Comparison of ENCODE assay signal across 23 mouse cellular contexts in the genomic region with DNA sequence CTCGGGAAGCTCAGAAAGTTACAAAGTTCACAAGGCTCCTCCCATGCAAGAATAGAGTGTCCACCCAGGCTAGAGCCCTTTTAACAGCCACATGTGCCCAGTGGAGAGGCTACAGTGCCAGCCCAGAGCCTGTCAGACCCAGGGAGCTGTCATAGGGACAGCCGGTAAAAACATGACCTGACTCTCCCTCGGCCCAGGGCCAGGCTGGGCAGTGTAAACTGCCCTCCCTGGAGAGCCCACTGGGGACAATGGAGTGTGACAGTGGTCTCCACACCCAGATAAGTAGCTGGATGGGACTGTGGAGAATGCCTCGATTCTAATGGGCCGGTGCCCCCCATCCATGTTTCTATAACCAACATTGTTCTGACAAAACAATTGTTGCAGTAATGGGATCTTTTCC. TPM values are rescaled to one million over a fixed set of nuclear protein-coding genes. Genes with fewer than 3 reads are reported as not detected.
DNase-seq lines count a peak whose midpoint lies in the region; ATAC-seq and TF ChIP-seq lines count a peak whose summit lies in the region.
"Had no signal": no experiment of that assay in that cellular context is flagged by ENCODE, and none has a peak within 500 bp of the region (broad histone marks: within the 10 kb centered on the region; RNA-seq: fewer than 3 reads in every experiment).

No protein-coding gene starts in this region.

- H3K4me2 ChIP-seq in heart, embryonic 16.5 days (ENCODE audit: low read depth, low read length), result no peak overlapping the region
- H3K4me2 ChIP-seq: forebrain, embryonic 13.5 days; hindbrain, embryonic 12.5 days; liver, embryonic 11.5 days; midbrain, embryonic 11.5 days had no signal

- peak overlapping the region; percentile 9; the same call in 1 of the 2 replicates for H3K27ac ChIP-seq in gastrocnemius, adult 2 months
- peak overlapping the region; percentile 27 for H3K27ac ChIP-seq in heart, embryonic 16.5 days (ENCODE audit: low read length)
- H3K27ac ChIP-seq: forebrain, embryonic 13.5 days; hindbrain, embryonic 12.5 days; left cerebral cortex, adult 2 months; macrophage had no signal

- intact Hi-C loops in gastrocnemius, adult 2 months (cut with DNase I), result no loop called here

- H3K4me1 ChIP-seq in heart, embryonic 16.5 days (ENCODE audit: control insufficient read depth, insufficient read depth, low read length), result peaks cover 7% of the 10 kb centered on the region

- 53% methylated on average over 5 of the region's 5 CpGs for WGBS in heart, embryonic 16.5 days

- DNase-seq in gastrocnemius, adult 2 months, result peak; percentile 37
- no peak for DNase-seq in gastrocnemius, postnatal 25 days
- DNase-seq in kidney, adult 9 months, result peak; percentile 6
- no peak for DNase-seq in kidney, adult 11 months
- peak; percentile 81 for DNase-seq in lung, postnatal 10 days
- DNase-seq in urinary bladder, adult 2 months (ENCODE audit: low spot score), result no peak
- DNase-seq in urinary bladder, postnatal 14 days (ENCODE audit: low spot score), result no peak
- DNase-seq: adrenal gland, postnatal 10 days; cerebellum, adult 11-12 months; cerebellum, postnatal 36 days; gastrocnemius, postnatal 10 days; layer of hippocampus, adult 9-11 months; retina, postnatal 1 day; thymus, adult 2 months had no signal

- H3K4me3 ChIP-seq in gastrocnemius, adult 2 months, result no peak overlapping the region
- no peak overlapping the region for H3K4me3 ChIP-seq in heart, embryonic 16.5 days (ENCODE audit: low read length)
- H3K4me3 ChIP-seq: forebrain, embryonic 13.5 days; hindbrain, embryonic 12.5 days; left cerebral cortex, adult 2 months had no signal

- no peaks in the 10 kb centered on the region for H3K27me3 ChIP-seq in heart, embryonic 16.5 days (ENCODE audit: control insufficient read depth, insufficient read depth, low read length)
- H3K27me3 ChIP-seq: forebrain, embryonic 13.5 days; hindbrain, embryonic 12.5 days had no signal

- peak overlapping the region; percentile 25; the same call in 1 of the 2 replicates for H3K9ac ChIP-seq in heart, embryonic 16.5 days (ENCODE audit: low read length)
- H3K9ac ChIP-seq: forebrain, embryonic 13.5 days; hindbrain, embryonic 12.5 days had no signal

- H3K9me3 ChIP-seq in heart, embryonic 16.5 days (replicated peaks; ENCODE audit: control insufficient read depth, low read length), result peaks cover 3% of the 10 kb centered on the region; the same call in 1 of the 2 replicates
- H3K9me3 ChIP-seq: forebrain, embryonic 13.5 days had no signal

- ATAC-seq in heart, embryonic 16.5 days (replicated peaks; ENCODE audit: extremely low read depth, insufficient read depth, low FRiP score), result peak; percentile 65
- ATAC-seq: activated CD4-positive, CD25-positive, alpha-beta regulatory T cell, adult 4 months; CD4-positive, CD25-positive, alpha-beta regulatory T cell, adult 4 months; forebrain, embryonic 13.5 days had no signal

- no peak for TF ChIP-seq CTCF in gastrocnemius, adult 2 months (IDR thresholded peaks at IDR 0.05)

- no peaks in the 10 kb centered on the region for H3K36me3 ChIP-seq in heart, embryonic 16.5 days (ENCODE audit: control insufficient read depth, insufficient read depth)
- H3K36me3 ChIP-seq: hindbrain, embryonic 12.5 days had no signal

RNA-seq across cellular contexts. Expression of gene Cfap20, which starts 25.2 kb away (rescaled TPM):
- 1 to 10 TPM; 6.5 TPM for total RNA-seq in gastrocnemius, adult 2 months (2021)
- 1 to 10 TPM; 7.5 TPM for total RNA-seq in gastrocnemius, postnatal 25 days (2021)
- polyA plus RNA-seq in heart, embryonic 16.5 days (2015; fragmentation: Nextera tagmentation; extraction: Ambion mirVana), result 155 and 167 TPM in 2 replicates
- polyA plus RNA-seq in urinary bladder, adult 2 months (2012; rRNA removed), result 62.3 and 86.8 TPM in 2 replicates

RNA-seq across cellular contexts. Expression of gene Mmp15, which starts 57.5 kb away (rescaled TPM):
- total RNA-seq in gastrocnemius, adult 2 months (2021), result 10 to 100 TPM; 13.8 to 17.0 TPM
- total RNA-seq in gastrocnemius, postnatal 25 days (2021), result 10 to 100 TPM; 15.4 to 18.0 TPM
- 30.1 and 39.4 TPM in 2 replicates for polyA plus RNA-seq in heart, embryonic 16.5 days (2015; fragmentation: Nextera tagmentation; extraction: Ambion mirVana)
- polyA plus RNA-seq in urinary bladder, adult 2 months (2012; rRNA removed), result 17.1 and 27.3 TPM in 2 replicates

Comparison
In these comparisons a context has a peak if more than half of its experiments do, and no peak if none do; other contexts are left out.
1. DNase-seq: peak in gastrocnemius, adult 2 months (single experiment), kidney, adult 9 months (single experiment) and lung, postnatal 10 days (single experiment); none in gastrocnemius, postnatal 25 days (single experiment), kidney, adult 11 months (single experiment), urinary bladder, adult 2 months (single experiment) and urinary bladder, postnatal 14 days (single experiment).